Mouse (Mus musculus) C2C12 (cell line): Measurements from ENCODE around the gene Ilk. TPM values are rescaled to one million over a fixed set of nuclear protein-coding genes. Genes with fewer than 3 reads are reported as not detected.

Experiments used
- H3K27me3 ChIP-seq: one replicate; pipeline ENCODE4 v1.6.1; 2011; ENCODE audit not compliant: control insufficient read depth, insufficient read depth, insufficient read length
- H3K36me3 ChIP-seq: one replicate; pipeline ENCODE4 v1.6.1; 2011; ENCODE audit not compliant: control insufficient read depth, insufficient read depth
- H3K4me3 ChIP-seq: one replicate; pipeline ENCODE4 v1.5.1; 2011; ENCODE audit warnings: mild to moderate bottlenecking, control low read depth; ENCODE audit not compliant: poor library complexity, insufficient read depth, severe bottlenecking
- H3K79me2 ChIP-seq: one replicate; pipeline ENCODE4 v1.6.1; 2011; ENCODE audit not compliant: control insufficient read depth, insufficient read depth
- H3K79me3 ChIP-seq: one replicate; pipeline ENCODE4 v1.6.1; 2011; ENCODE audit warnings: low read depth, control low read depth
- H3ac ChIP-seq: one replicate; pipeline ENCODE3; 2011; ENCODE audit warnings: low read depth; ENCODE audit not compliant: control insufficient read depth, insufficient read length
- CEBPB ChIP-seq: IDR thresholded peaks from one replicate; pipeline ENCODE4 v1.6.1; 2011; ENCODE audit warnings: low read depth, mild to moderate bottlenecking, control low read depth, moderate library complexity
- CTCF ChIP-seq: IDR thresholded peaks from one replicate; pipeline ENCODE4 v1.5.1; 2011; ENCODE audit not compliant: control insufficient read depth, insufficient read depth, insufficient read length
- FOSL1 ChIP-seq: IDR thresholded peaks from one replicate; pipeline ENCODE4 v1.8.0; 2011; ENCODE audit warnings: mild to moderate bottlenecking, low read length; ENCODE audit not compliant: poor library complexity, insufficient read depth, severe bottlenecking
- MAX ChIP-seq: IDR thresholded peaks from one replicate; pipeline ENCODE4 v1.6.1; 2011; ENCODE audit warnings: mild to moderate bottlenecking, control low read depth
- MYOD1 ChIP-seq: IDR thresholded peaks from one replicate; pipeline ENCODE4 v1.6.1; 2011; ENCODE audit warnings: low read depth; ENCODE audit not compliant: control insufficient read depth, insufficient read length
- MYOG ChIP-seq: IDR thresholded peaks from one replicate; pipeline ENCODE4 v1.6.1; 2011; ENCODE audit not compliant: control insufficient read depth, insufficient read length; ENCODE audit errors: extremely low read depth
- USF1 ChIP-seq: IDR thresholded peaks from one replicate; pipeline ENCODE4 v1.6.1; 2011; ENCODE audit warnings: low read depth, mild to moderate bottlenecking, control low read depth, moderate library complexity
- long read RNA-seq, 2 experiments: library from polyadenylated mRNA; unstranded; transcript quantifications; one replicate each; pipeline ENCODE4 v2.0.0; 2019 to 2020
- polyA plus RNA-seq: library from polyadenylated mRNA; unstranded; fragments of >200 nt; fragmentation: generic; extraction: Trizol; gene quantifications from one replicate; pipeline ENCODE4 v1.2.1, GENCODE M21; 2012; ENCODE audit warnings: missing spikeins

The Ilk gene
- 375 TPM for polyA plus RNA-seq
- long read RNA-seq, experiment 1, transcript Ilk-212 (13 exons, 1,749 nt), result minor isoform, 29 of 337 reads
- long read RNA-seq, experiment 1, transcript Ilk-201 (13 exons, 1,795 nt), result major isoform, 196 of 337 reads
- long read RNA-seq, experiment 1, partial matches to known transcripts, result 96 of 337 reads
- long read RNA-seq, experiment 1, other reads (novel, unspliced or antisense), result 13 of 337 reads
- long read RNA-seq, experiment 2, transcript Ilk-201 (13 exons, 1,795 nt), result major isoform, 759 of 1,204 reads
- long read RNA-seq, experiment 2, transcript Ilk-212 (13 exons, 1,749 nt), result minor isoform, 159 of 1,204 reads
- long read RNA-seq, experiment 2, partial matches to known transcripts, result 251 of 1,204 reads
- long read RNA-seq, experiment 2, other reads (novel, unspliced or antisense), result 35 of 1,204 reads

- Histone ChIP-seq H3K27me3 (no peaks in the 10 kb centered on the region), H3K79me3 (peaks cover 51% of the 10 kb centered on the region), H3K79me2 (peaks cover 92% of the 10 kb centered on the region), H3K4me3 (peak within 1 kb of the TSS; percentile 71), H3ac (peak within 1 kb of the TSS; percentile 95), H3K36me3 (peaks cover 49% of the 10 kb centered on the region)
- TF ChIP-seq CEBPB (no peak), MAX (peak; percentile 95), MYOD1 (no peak), MYOG (no peak), FOSL1 (no peak), CTCF (no peak), USF1 (peak; percentile 59)
Measured at GRCm38 (mm10) chr7:105736264-105736901, at the start of gene Ilk. Ilk (plus strand) TSS chr7:105736592.

GRCm38 (mm10) chr7:105690875-105691274 is 45.5 kb upstream of the Ilk start:
- Histone ChIP-seq H3K4me3 (no peak overlapping the region), H3K36me3 (no peaks in the 10 kb centered on the region)

GRCm38 (mm10) chr7:105703184-105703583 is 33.2 kb upstream of the Ilk start:
- no peaks in the 10 kb centered on the region for H3K79me3 ChIP-seq
- H3ac ChIP-seq, result no peak overlapping the region
- H3K27me3 ChIP-seq, result peaks cover 15% of the 10 kb centered on the region
- H3K36me3 ChIP-seq, result no peaks in the 10 kb centered on the region
- H3K79me2 ChIP-seq, result no peaks in the 10 kb centered on the region
- no peak overlapping the region for H3K4me3 ChIP-seq
- no peak for TF ChIP-seq FOSL1
- TF ChIP-seq MYOD1, result no peak
- no peak for TF ChIP-seq CTCF
- TF ChIP-seq CEBPB, result no peak
- TF ChIP-seq MAX, result no peak
- no peak for TF ChIP-seq MYOG

More at GRCm38 (mm10) chr7:105690875-105691274, 45.5 kb upstream of the Ilk start:
- Histone ChIP-seq H3ac (no peak overlapping the region), H3K79me2 (no peaks in the 10 kb centered on the region), H3K27me3 (peaks cover 25% of the 10 kb centered on the region), H3K79me3 (no peaks in the 10 kb centered on the region)
- TF ChIP-seq MYOG (no peak), CEBPB (no peak), FOSL1 (no peak), MYOD1 (no peak), CTCF (no peak), USF1 (no peak)

- H3ac ChIP-seq, result no peak overlapping the region
- no peak for TF ChIP-seq FOSL1
- no peak for TF ChIP-seq MYOD1
- no peak for TF ChIP-seq USF1
- TF ChIP-seq CTCF, result no peak
- no peak for TF ChIP-seq CEBPB
- no peak for TF ChIP-seq MYOG
- TF ChIP-seq MAX, result no peak
- no peaks in the 10 kb centered on the region for H3K79me2 ChIP-seq
- no peak overlapping the region for H3K4me3 ChIP-seq
- H3K79me3 ChIP-seq, result no peaks in the 10 kb centered on the region
- no peaks in the 10 kb centered on the region for H3K36me3 ChIP-seq
- peaks cover 15% of the 10 kb centered on the region for H3K27me3 ChIP-seq
Measured at GRCm38 (mm10) chr7:105703816-105704215, 32.6 kb upstream of the Ilk start.

- Histone ChIP-seq H3K36me3 (no peaks in the 10 kb centered on the region), H3K4me3 (no peak overlapping the region), H3K27me3 (peaks cover 10% of the 10 kb centered on the region), H3K79me3 (no peaks in the 10 kb centered on the region), H3ac (no peak overlapping the region), H3K79me2 (no peaks in the 10 kb centered on the region)
- TF ChIP-seq USF1 (no peak), MAX (no peak), MYOD1 (no peak), CTCF (no peak)
Measured at GRCm38 (mm10) chr7:105708733-105709132, 27.7 kb upstream of the Ilk start.
